Mouse (Mus musculus) erythroblast, embryonic 14.5 days (primary cell): Measurements from ENCODE around the gene Pdk3. TPM values are rescaled to one million over a fixed set of nuclear protein-coding genes. Genes with fewer than 3 reads are reported as not detected.

Source experiments
- H3K27me3 ChIP-seq: 2 replicates; pipeline ENCODE4 v1.6.1; 2012; ENCODE audit warnings: inconsistent platforms; ENCODE audit not compliant: control insufficient read depth
- H3K36me3 ChIP-seq: 2 replicates; pipeline ENCODE4 v1.6.1; 2012; ENCODE audit warnings: mild to moderate bottlenecking, inconsistent platforms; ENCODE audit not compliant: control insufficient read depth
- H3K4me1 ChIP-seq: 2 replicates; pipeline ENCODE4 v1.6.1; 2012; ENCODE audit warnings: inconsistent platforms; ENCODE audit not compliant: control insufficient read depth
- H3K4me3 ChIP-seq: replicated peaks from 2 replicates; pipeline ENCODE3; 2012; ENCODE audit warnings: moderate library complexity, mild to moderate bottlenecking, inconsistent platforms
- H3K9me3 ChIP-seq: 2 replicates; pipeline ENCODE4 v1.6.1; 2012; ENCODE audit warnings: low read length, inconsistent platforms, mixed read lengths; ENCODE audit not compliant: control insufficient read depth
- GATA1 ChIP-seq: IDR thresholded peaks from 2 replicates; pipeline ENCODE4 v1.6.1; 2012; ENCODE audit warnings: low read length, inconsistent platforms, mixed read lengths
- TAL1 ChIP-seq: IDR thresholded peaks from 3 replicates; pipeline ENCODE4 v1.6.1; 2012; ENCODE audit warnings: low read length, inconsistent platforms, mixed read lengths
- polyA plus RNA-seq: library from polyadenylated mRNA; stranded (reverse); fragments of >175 nt; gene quantifications from 2 replicates; pipeline ENCODE4 v1.2.3, GENCODE M21; 2012

The Pdk3 gene
- 1.7 and 2.0 TPM in 2 replicates for polyA plus RNA-seq

- Histone ChIP-seq H3K4me1 (peaks cover 19% of the 10 kb centered on the region), H3K36me3 (peaks cover 2% of the 10 kb centered on the region; the same call in 1 of the 2 replicates), H3K4me3 (peak within 1 kb of the TSS; percentile 68), H3K9me3 (peaks cover 7% of the 10 kb centered on the region), H3K27me3 (no peaks in the 10 kb centered on the region; the same call in 1 of the 2 replicates)
- TF ChIP-seq GATA1 (no peak), TAL1 (no peak)
These were observed at the start of gene Pdk3 for GRCm38 (mm10) chrX:93831561-93832336. Gene Pdk3 (minus strand): TSS chrX:93832201.

GRCm38 (mm10) chrX:93877634-93878016 is 45.6 kb upstream of the Pdk3 start:
- H3K36me3 ChIP-seq = no peaks in the 10 kb centered on the region
- no peaks in the 10 kb centered on the region for H3K9me3 ChIP-seq
- no peaks in the 10 kb centered on the region for H3K4me1 ChIP-seq
- TF ChIP-seq TAL1 (no peak), GATA1 (no peak)
- H3K27me3 ChIP-seq = peaks cover 10% of the 10 kb centered on the region
- no peak overlapping the region for H3K4me3 ChIP-seq

- no peaks in the 10 kb centered on the region for H3K4me1 ChIP-seq
- H3K27me3 ChIP-seq = peaks cover 13% of the 10 kb centered on the region
- H3K36me3 ChIP-seq = no peaks in the 10 kb centered on the region
- no peak overlapping the region for H3K4me3 ChIP-seq
- TF ChIP-seq TAL1 (no peak), GATA1 (no peak)
- no peaks in the 10 kb centered on the region for H3K9me3 ChIP-seq
These were observed 45.1 kb upstream of the Pdk3 start for GRCm38 (mm10) chrX:93876981-93877633.

- TF ChIP-seq TAL1 = no peak
- no peak for TF ChIP-seq GATA1
- H3K4me1 ChIP-seq = peaks cover 3% of the 10 kb centered on the region
- H3K4me3 ChIP-seq = no peak overlapping the region
- H3K9me3 ChIP-seq = no peaks in the 10 kb centered on the region
- H3K27me3 ChIP-seq = peaks cover 3% of the 10 kb centered on the region; the same call in 1 of the 2 replicates
- no peaks in the 10 kb centered on the region for H3K36me3 ChIP-seq
These were observed 31.4 kb upstream of the Pdk3 start for GRCm38 (mm10) chrX:93863393-93863792.

- no peaks in the 10 kb centered on the region for H3K9me3 ChIP-seq
These were observed 30.6 kb upstream of the Pdk3 start for GRCm38 (mm10) chrX:93862525-93863086.

GRCm38 (mm10) chrX:93857756-93858155 is 25.8 kb upstream of the Pdk3 start:
- Histone ChIP-seq H3K9me3 (no peaks in the 10 kb centered on the region), H3K4me1 (peaks cover 3% of the 10 kb centered on the region), H3K4me3 (no peak overlapping the region), H3K36me3 (no peaks in the 10 kb centered on the region), H3K27me3 (peaks cover 13% of the 10 kb centered on the region)
- TF ChIP-seq GATA1 (no peak), TAL1 (no peak)

More at GRCm38 (mm10) chrX:93862525-93863086, 30.6 kb upstream of the Pdk3 start:
- Histone ChIP-seq H3K36me3 (no peaks in the 10 kb centered on the region), H3K4me3 (no peak overlapping the region), H3K4me1 (peaks cover 3% of the 10 kb centered on the region), H3K27me3 (peaks cover 3% of the 10 kb centered on the region; the same call in 1 of the 2 replicates)
- no peak for TF ChIP-seq TAL1
- TF ChIP-seq GATA1 = no peak

- H3K27me3 ChIP-seq = no peaks in the 10 kb centered on the region; the same call in 1 of the 2 replicates
- peaks cover 19% of the 10 kb centered on the region for H3K4me1 ChIP-seq
- TF ChIP-seq GATA1 = no peak
- TF ChIP-seq TAL1 = no peak
- peaks cover 7% of the 10 kb centered on the region for H3K9me3 ChIP-seq
- peaks cover 1% of the 10 kb centered on the region; the same call in 1 of the 2 replicates for H3K36me3 ChIP-seq
- peak overlapping the region; percentile 68 for H3K4me3 ChIP-seq
These were observed 410 bp upstream of the Pdk3 start for GRCm38 (mm10) chrX:93832337-93832884.

- H3K9me3 ChIP-seq = no peaks in the 10 kb centered on the region
- H3K36me3 ChIP-seq = peaks cover 5% of the 10 kb centered on the region
- no peaks in the 10 kb centered on the region for H3K27me3 ChIP-seq
- no peak for TF ChIP-seq TAL1
- no peak for TF ChIP-seq GATA1
- H3K4me3 ChIP-seq = no peak overlapping the region
- H3K4me1 ChIP-seq = peaks cover 9% of the 10 kb centered on the region
These were observed 6.2 kb downstream of the Pdk3 start for GRCm38 (mm10) chrX:93825787-93826186.
